Mouse (Mus musculus): ENCODE measurements around the gene Nfat5.

- TF ChIP-seq CTCF (IDR thresholded peaks at IDR 0.05; ENCODE audit: control insufficient read depth, insufficient read depth, insufficient replicate concordance, low read depth, low read length): no peak
- no peak for TF ChIP-seq POLR2A (IDR thresholded peaks at IDR 0.05; ENCODE audit: control insufficient read depth, low read depth, low read length)
Observed at GRCm38 (mm10) chr8:107425230-107425597, 131.9 kb downstream of the Nfat5 start.
